ENCODE assay signal across 7 mouse cellular contexts in genomic region chr10:89685391-89686138, GRCm38 (mm10). TPM values are rescaled to one million over a fixed set of nuclear protein-coding genes. Genes with fewer than 3 reads are reported as not detected.
DNase-seq lines count a peak whose midpoint lies in the region; ATAC-seq and TF ChIP-seq lines count a peak whose summit lies in the region.

No protein-coding gene starts in this region.

- peak overlapping the region; percentile 72 for H3K27ac ChIP-seq in lung, embryonic 14.5 days (ENCODE audit: low read depth)
- peak overlapping the region; percentile 65 for H3K27ac ChIP-seq in embryonic facial prominence, embryonic 12.5 days
- peak overlapping the region; percentile 84 for H3K27ac ChIP-seq in hindbrain, embryonic 15.5 days (replicated peaks)
- H3K27ac ChIP-seq in liver, postnatal 0 days (ENCODE audit: low read depth) = peak overlapping the region; percentile 94
- peak overlapping the region; percentile 69 for H3K27ac ChIP-seq in stomach, embryonic 15.5 days

- H3K9ac ChIP-seq in lung, embryonic 14.5 days = peak overlapping the region; percentile 91
- H3K9ac ChIP-seq in embryonic facial prominence, embryonic 12.5 days = peak overlapping the region; percentile 93
- H3K9ac ChIP-seq in hindbrain, embryonic 15.5 days = peak overlapping the region; percentile 97
- H3K9ac ChIP-seq in liver, postnatal 0 days (replicated peaks) = peak overlapping the region; percentile 96
- H3K9ac ChIP-seq in stomach, embryonic 15.5 days = peak overlapping the region; percentile 83

- TF ChIP-seq EP300 in liver, postnatal 0 days (IDR thresholded peaks at IDR 0.05; ENCODE audit: low read depth) = no peak

- peak overlapping the region; percentile 97 for H3K4me3 ChIP-seq in lung, embryonic 14.5 days (ENCODE audit: low read depth, low read length)
- peak overlapping the region; percentile 98 for H3K4me3 ChIP-seq in embryonic facial prominence, embryonic 12.5 days
- peak overlapping the region; percentile 100 for H3K4me3 ChIP-seq in hindbrain, embryonic 15.5 days
- H3K4me3 ChIP-seq in liver, postnatal 0 days (ENCODE audit: low read depth, low read length) = peak overlapping the region; percentile 97
- H3K4me3 ChIP-seq in stomach, embryonic 15.5 days (replicated peaks) = peak overlapping the region; percentile 94

- peak; percentile 81 for ATAC-seq in lung, embryonic 14.5 days (ENCODE audit: insufficient read depth)
- peak; percentile 62; the same call in 1 of the 2 replicates for ATAC-seq in embryonic facial prominence, embryonic 12.5 days (ENCODE audit: insufficient number of reproducible peaks, insufficient read depth, low FRiP score, low TSS enrichment)
- ATAC-seq in hindbrain, embryonic 15.5 days (ENCODE audit: low FRiP score, low read depth) = peak; percentile 83
- peak; percentile 75 for ATAC-seq in liver, postnatal 0 days
- peak; percentile 75 for ATAC-seq in stomach, embryonic 15.5 days (ENCODE audit: insufficient read depth, low FRiP score, low read depth)

- H3K4me1 ChIP-seq in lung, embryonic 14.5 days (ENCODE audit: insufficient read depth) = 0 out of 2 replicates have a peak, but pooled peaks cover 4% of the 10 kb centered on the region
- H3K4me1 ChIP-seq in embryonic facial prominence, embryonic 12.5 days = peaks cover 6% of the 10 kb centered on the region; the same call in 1 of the 2 replicates
- peaks cover 28% of the 10 kb centered on the region for H3K4me1 ChIP-seq in hindbrain, embryonic 15.5 days (replicated peaks)
- peaks cover 26% of the 10 kb centered on the region for H3K4me1 ChIP-seq in liver, postnatal 0 days (ENCODE audit: insufficient read depth)
- no peaks in the 10 kb centered on the region for H3K4me1 ChIP-seq in stomach, embryonic 15.5 days

- no peaks in the 10 kb centered on the region for H3K27me3 ChIP-seq in lung, embryonic 14.5 days (ENCODE audit: insufficient read depth, low read length)
- H3K27me3 ChIP-seq in embryonic facial prominence, embryonic 12.5 days = no peaks in the 10 kb centered on the region
- H3K27me3 ChIP-seq in hindbrain, embryonic 15.5 days = no peaks in the 10 kb centered on the region
- H3K27me3 ChIP-seq in liver, postnatal 0 days (ENCODE audit: insufficient read depth, low read length) = no peaks in the 10 kb centered on the region
- no peaks in the 10 kb centered on the region for H3K27me3 ChIP-seq in stomach, embryonic 15.5 days (replicated peaks)

- peak; percentile 36 for DNase-seq in lung, embryonic 14.5 days
- no peak for DNase-seq in lung, adult 18-20 months
- peak; percentile 23 for DNase-seq in R1 (ENCODE audit: low read depth, low spot score)
- no peak for DNase-seq in liver, postnatal 0 days

- H3K9me3 ChIP-seq in lung, embryonic 14.5 days (ENCODE audit: low read depth, low read length) = no peaks in the 10 kb centered on the region
- no peaks in the 10 kb centered on the region for H3K9me3 ChIP-seq in embryonic facial prominence, embryonic 12.5 days
- no peaks in the 10 kb centered on the region for H3K9me3 ChIP-seq in hindbrain, embryonic 15.5 days
- no peaks in the 10 kb centered on the region for H3K9me3 ChIP-seq in liver, postnatal 0 days (ENCODE audit: low read length)
- no peaks in the 10 kb centered on the region for H3K9me3 ChIP-seq in stomach, embryonic 15.5 days

- H3K4me2 ChIP-seq in lung, embryonic 14.5 days = peak overlapping the region; percentile 71
- H3K4me2 ChIP-seq in embryonic facial prominence, embryonic 12.5 days (replicated peaks) = peak overlapping the region; percentile 78
- H3K4me2 ChIP-seq in hindbrain, embryonic 15.5 days = peak overlapping the region; percentile 55
- H3K4me2 ChIP-seq in liver, postnatal 0 days (ENCODE audit: low read depth, low read length) = peak overlapping the region; percentile 88
- H3K4me2 ChIP-seq in stomach, embryonic 15.5 days = peak overlapping the region; percentile 65

- TF ChIP-seq CTCF in lung, embryonic 14.5 days (IDR thresholded peaks at IDR 0.05; ENCODE audit: low read depth) = no peak
- TF ChIP-seq CTCF in liver, postnatal 0 days (IDR thresholded peaks at IDR 0.05; ENCODE audit: low read depth) = no peak

- under 1% methylated on average over 51 of the region's 51 CpGs for WGBS in lung, embryonic 14.5 days
- WGBS in embryonic facial prominence, embryonic 12.5 days = 1% methylated on average over 50 of the region's 51 CpGs
- 1% methylated on average over 51 of the region's 51 CpGs for WGBS in hindbrain, embryonic 15.5 days
- WGBS in liver, postnatal 0 days (ENCODE audit: insufficient replicate concordance) = 1% methylated on average over 51 of the region's 51 CpGs
- WGBS in stomach, embryonic 15.5 days = 2% methylated on average over 51 of the region's 51 CpGs

- H3K36me3 ChIP-seq in lung, embryonic 14.5 days (ENCODE audit: insufficient read depth) = no peaks in the 10 kb centered on the region
- peaks cover 3% of the 10 kb centered on the region; the same call in 1 of the 2 replicates for H3K36me3 ChIP-seq in embryonic facial prominence, embryonic 12.5 days
- no peaks in the 10 kb centered on the region for H3K36me3 ChIP-seq in hindbrain, embryonic 15.5 days
- H3K36me3 ChIP-seq in liver, postnatal 0 days (replicated peaks; ENCODE audit: insufficient read depth, low read length) = no peaks in the 10 kb centered on the region
- no peaks in the 10 kb centered on the region for H3K36me3 ChIP-seq in stomach, embryonic 15.5 days

RNA-seq across cellular contexts. Expression of gene Scyl2, which starts 0.5 kb away (rescaled TPM):
- polyA plus RNA-seq in lung, embryonic 14.5 days (2014; fragmentation: Nextera tagmentation; extraction: Ambion mirVana) = 13.0 and 13.9 TPM in 2 replicates
- 9.0 and 10.8 TPM in 2 replicates for polyA plus RNA-seq in embryonic facial prominence, embryonic 12.5 days (2016; fragmentation: Nextera tagmentation; extraction: Ambion mirVana)
- polyA plus RNA-seq in hindbrain, embryonic 15.5 days (2015; fragmentation: Nextera tagmentation; extraction: Ambion mirVana) = 7.5 and 8.5 TPM in 2 replicates
- polyA plus RNA-seq in liver, postnatal 0 days (2015; fragmentation: Nextera tagmentation; extraction: Ambion mirVana) = 3.5 and 4.8 TPM in 2 replicates
- 7.1 and 7.7 TPM in 2 replicates for polyA plus RNA-seq in stomach, embryonic 15.5 days (2015; fragmentation: Nextera tagmentation; extraction: Ambion mirVana)

RNA-seq across cellular contexts. Expression of gene Actr6, which starts 46.5 kb away (rescaled TPM):
- polyA plus RNA-seq in lung, embryonic 14.5 days (2014; fragmentation: Nextera tagmentation; extraction: Ambion mirVana) = 28.8 and 31.5 TPM in 2 replicates
- polyA plus RNA-seq in embryonic facial prominence, embryonic 12.5 days (2016; fragmentation: Nextera tagmentation; extraction: Ambion mirVana) = 40.9 and 44.5 TPM in 2 replicates
- polyA plus RNA-seq in hindbrain, embryonic 15.5 days (2015; fragmentation: Nextera tagmentation; extraction: Ambion mirVana) = 46.5 and 51.6 TPM in 2 replicates
- 19.2 and 19.9 TPM in 2 replicates for polyA plus RNA-seq in liver, postnatal 0 days (2015; fragmentation: Nextera tagmentation; extraction: Ambion mirVana)
- 26.5 and 28.3 TPM in 2 replicates for polyA plus RNA-seq in stomach, embryonic 15.5 days (2015; fragmentation: Nextera tagmentation; extraction: Ambion mirVana)

RNA-seq across cellular contexts. Expression of gene Uhrf1bp1l, which starts 59.2 kb away (rescaled TPM):
- 31.3 and 35.1 TPM in 2 replicates for polyA plus RNA-seq in lung, embryonic 14.5 days (2014; fragmentation: Nextera tagmentation; extraction: Ambion mirVana)
- polyA plus RNA-seq in embryonic facial prominence, embryonic 12.5 days (2016; fragmentation: Nextera tagmentation; extraction: Ambion mirVana) = 26.2 and 27.3 TPM in 2 replicates
- polyA plus RNA-seq in hindbrain, embryonic 15.5 days (2015; fragmentation: Nextera tagmentation; extraction: Ambion mirVana) = 27.0 and 31.1 TPM in 2 replicates
- polyA plus RNA-seq in liver, postnatal 0 days (2015; fragmentation: Nextera tagmentation; extraction: Ambion mirVana) = 13.2 and 14.7 TPM in 2 replicates
- 19.9 and 20.7 TPM in 2 replicates for polyA plus RNA-seq in stomach, embryonic 15.5 days (2015; fragmentation: Nextera tagmentation; extraction: Ambion mirVana)

Comparison
In these comparisons a context has a peak if more than half of its experiments do, and no peak if none do; other contexts are left out.
1. DNase-seq: peak in lung, embryonic 14.5 days (single experiment) and R1 (single experiment); none in lung, adult 18-20 months (0 of 2) and liver, postnatal 0 days (single experiment).
2. Peak in every context shown above with its lines, with median percentiles within 50 percentile points of each other: ATAC-seq, H3K27ac ChIP-seq, H3K4me2 ChIP-seq, H3K4me3 ChIP-seq and H3K9ac ChIP-seq.